Mouse (Mus musculus): Measurements from ENCODE around the gene Urad. TPM values are rescaled to one million over a fixed set of nuclear protein-coding genes. Genes with fewer than 3 reads are reported as not detected.

The Urad gene
- polyA plus RNA-seq (2012; rRNA removed): not detected in 2 replicates

GRCm38 (mm10) chr5:147322183-147322582 lies at the start of gene Urad:
Gene Urad (minus strand): TSS chr5:147322440.
- no peak for DNase-seq (ENCODE audit: low read depth)

GRCm38 (mm10) chr5:147370276-147370675 lies 48.0 kb upstream of the Urad start:
- DNase-seq (ENCODE audit: low read depth): no peak

- no peak for DNase-seq (ENCODE audit: low read depth)
These were observed 46.0 kb upstream of the Urad start for GRCm38 (mm10) chr5:147368221-147368620.

GRCm38 (mm10) chr5:147365995-147366765 lies 43.9 kb upstream of the Urad start:
- no peak for DNase-seq (ENCODE audit: low read depth)

- DNase-seq (ENCODE audit: low read depth): no peak
These were observed 40.8 kb upstream of the Urad start for GRCm38 (mm10) chr5:147363054-147363453.

- no peak for DNase-seq (ENCODE audit: low read depth)
These were observed 36.2 kb upstream of the Urad start for GRCm38 (mm10) chr5:147358481-147358880.

GRCm38 (mm10) chr5:147357536-147357935 lies 35.3 kb upstream of the Urad start:
- no peak for DNase-seq (ENCODE audit: low read depth)

- DNase-seq (ENCODE audit: low read depth): no peak
These were observed 34.2 kb upstream of the Urad start for GRCm38 (mm10) chr5:147356260-147357055.

GRCm38 (mm10) chr5:147355788-147356187 lies 33.5 kb upstream of the Urad start:
- DNase-seq (ENCODE audit: low read depth): no peak

- no peak for DNase-seq (ENCODE audit: low read depth)
These were observed 32.7 kb upstream of the Urad start for GRCm38 (mm10) chr5:147354985-147355384.

- DNase-seq (ENCODE audit: low read depth): no peak
These were observed 32.0 kb upstream of the Urad start for GRCm38 (mm10) chr5:147354161-147354780.

- no peak for DNase-seq (ENCODE audit: low read depth)
These were observed 29.7 kb upstream of the Urad start for GRCm38 (mm10) chr5:147351931-147352330.

GRCm38 (mm10) chr5:147345981-147346380 lies 23.7 kb upstream of the Urad start:
- DNase-seq (ENCODE audit: low read depth): no peak

- no peak for DNase-seq (ENCODE audit: low read depth)
These were observed 21.7 kb upstream of the Urad start for GRCm38 (mm10) chr5:147343904-147344303.

- DNase-seq (ENCODE audit: low read depth): no peak
These were observed 20.7 kb upstream of the Urad start for GRCm38 (mm10) chr5:147342901-147343300.

- no peak for DNase-seq (ENCODE audit: low read depth)
These were observed 18.6 kb upstream of the Urad start for GRCm38 (mm10) chr5:147340741-147341414.

GRCm38 (mm10) chr5:147339560-147339959 lies 17.3 kb upstream of the Urad start:
- DNase-seq (ENCODE audit: low read depth): no peak

GRCm38 (mm10) chr5:147338967-147339366 lies 16.7 kb upstream of the Urad start:
- no peak for DNase-seq (ENCODE audit: low read depth)

GRCm38 (mm10) chr5:147332711-147333110 lies 10.5 kb upstream of the Urad start:
- no peak for DNase-seq (ENCODE audit: low read depth)

GRCm38 (mm10) chr5:147331547-147331946 lies 9.3 kb upstream of the Urad start:
- DNase-seq (ENCODE audit: low read depth): no peak

GRCm38 (mm10) chr5:147329946-147330345 lies 7.7 kb upstream of the Urad start:
- DNase-seq (ENCODE audit: low read depth): no peak

- no peak for DNase-seq (ENCODE audit: low read depth)
These were observed 5.4 kb upstream of the Urad start for GRCm38 (mm10) chr5:147327636-147328035.

All from gonadal fat pad, adult 2 months (tissue).